In genomic region chr6:16212975-16213374, GRCm38 (mm10) we compare ENCODE assay signal across 14 mouse cellular contexts.
DNase-seq lines count a peak whose midpoint lies in the region; ATAC-seq lines count a peak whose summit lies in the region.
"Had no signal": no experiment of that assay in that cellular context is flagged by ENCODE, and none has a peak within 500 bp of the region (broad histone marks: within the 10 kb centered on the region; RNA-seq: fewer than 3 reads in every experiment).

No protein-coding gene starts in this region.

- no peak overlapping the region for H3K9ac ChIP-seq in neural tube, embryonic 15.5 days (replicated peaks)
- no peak overlapping the region for H3K9ac ChIP-seq in hindbrain, embryonic 13.5 days
- H3K9ac ChIP-seq in midbrain, embryonic 15.5 days = no peak overlapping the region
- H3K9ac ChIP-seq: heart, embryonic 12.5 days; lung, embryonic 14.5 days had no signal

- no peaks in the 10 kb centered on the region for H3K36me3 ChIP-seq in neural tube, embryonic 15.5 days
- H3K36me3 ChIP-seq in hindbrain, embryonic 13.5 days = no peaks in the 10 kb centered on the region
- no peaks in the 10 kb centered on the region for H3K36me3 ChIP-seq in midbrain, embryonic 15.5 days (replicated peaks)
- H3K36me3 ChIP-seq: heart, embryonic 12.5 days had no signal

- no peak overlapping the region for H3K4me2 ChIP-seq in neural tube, embryonic 15.5 days
- no peak overlapping the region for H3K4me2 ChIP-seq in hindbrain, embryonic 13.5 days
- peak overlapping the region; percentile 15; the same call in 1 of the 2 replicates for H3K4me2 ChIP-seq in midbrain, embryonic 15.5 days
- H3K4me2 ChIP-seq: heart, embryonic 12.5 days; lung, embryonic 14.5 days had no signal

- H3K4me1 ChIP-seq in neural tube, embryonic 15.5 days = 0 out of 2 replicates have a peak, but pooled peaks cover 3% of the 10 kb centered on the region
- H3K4me1 ChIP-seq in hindbrain, embryonic 13.5 days (replicated peaks) = no peaks in the 10 kb centered on the region; the same call in 1 of the 2 replicates
- peaks cover 4% of the 10 kb centered on the region; the same call in 1 of the 2 replicates for H3K4me1 ChIP-seq in midbrain, embryonic 15.5 days
- H3K4me1 ChIP-seq: heart, embryonic 12.5 days; megakaryocyte, embryonic 14.5 days had no signal

- ATAC-seq in neural tube, embryonic 15.5 days (ENCODE audit: low FRiP score) = no peak; the same call in 1 of the 2 replicates
- peak; percentile 80; the same call in 1 of the 2 replicates for ATAC-seq in hindbrain, embryonic 13.5 days (ENCODE audit: low FRiP score)
- ATAC-seq in midbrain, embryonic 15.5 days (replicated peaks) = peak; percentile 63; the same call in 1 of the 2 replicates

- no peaks in the 10 kb centered on the region for H3K9me3 ChIP-seq in neural tube, embryonic 15.5 days (replicated peaks)
- H3K9me3 ChIP-seq in hindbrain, embryonic 13.5 days = no peaks in the 10 kb centered on the region
- H3K9me3 ChIP-seq in midbrain, embryonic 15.5 days = no peaks in the 10 kb centered on the region
- H3K9me3 ChIP-seq: heart, embryonic 12.5 days had no signal

- DNase-seq in neural tube, embryonic 10.5 days (ENCODE audit: extremely low spot score, low spot score) = peak; percentile 40
- DNase-seq in thymus, postnatal 25 days = no peak
- DNase-seq in liver = no peak
- no peak for DNase-seq in left cerebral cortex, postnatal 4 days
- DNase-seq in lung, postnatal 14 days = no peak
- DNase-seq: cerebellum, postnatal 10 days; kidney, postnatal 4 days; lung, embryonic 14.5 days had no signal

- no peak overlapping the region for H3K27ac ChIP-seq in neural tube, embryonic 15.5 days (replicated peaks)
- H3K27ac ChIP-seq in hindbrain, embryonic 13.5 days = no peak overlapping the region
- no peak overlapping the region for H3K27ac ChIP-seq in midbrain, embryonic 15.5 days

- H3K4me3 ChIP-seq in neural tube, embryonic 15.5 days (replicated peaks) = no peak overlapping the region
- H3K4me3 ChIP-seq in hindbrain, embryonic 13.5 days = no peak overlapping the region
- no peak overlapping the region for H3K4me3 ChIP-seq in midbrain, embryonic 15.5 days
- H3K4me3 ChIP-seq: erythroblast, embryonic 14.5 days; heart, embryonic 12.5 days; megakaryocyte, embryonic 14.5 days had no signal

- intact Hi-C loops in left cerebral cortex, postnatal 4 days (cut with DNase I) = no loop called here

- WGBS in neural tube, embryonic 15.5 days = 5% methylated on average over 5 of the region's 5 CpGs
- WGBS in hindbrain, embryonic 13.5 days = 11% methylated on average over 5 of the region's 5 CpGs
- 12% methylated on average over 5 of the region's 5 CpGs for WGBS in midbrain, embryonic 15.5 days

- H3K27me3 ChIP-seq in neural tube, embryonic 15.5 days (replicated peaks) = 0 out of 2 replicates have a peak, but pooled peaks cover 3% of the 10 kb centered on the region
- peaks cover 9% of the 10 kb centered on the region; the same call in 1 of the 2 replicates for H3K27me3 ChIP-seq in hindbrain, embryonic 13.5 days
- H3K27me3 ChIP-seq in midbrain, embryonic 15.5 days (replicated peaks) = no peaks in the 10 kb centered on the region
- H3K27me3 ChIP-seq: heart, embryonic 12.5 days; megakaryocyte, embryonic 14.5 days had no signal
